Mouse (Mus musculus) lung, postnatal 0 days (tissue): ENCODE measurements around the gene Tmem247.

Source experiments
- CTCF ChIP-seq: IDR thresholded peaks from 2 replicates; pipeline ENCODE4 v1.5.1; 2016; ENCODE audit warnings: antibody characterized with exemption, mild to moderate bottlenecking
- EP300 ChIP-seq: IDR thresholded peaks from 2 replicates; pipeline ENCODE4 v1.6.1; 2016; ENCODE audit warnings: antibody characterized with exemption, mild to moderate bottlenecking, control low read depth

DNA sequence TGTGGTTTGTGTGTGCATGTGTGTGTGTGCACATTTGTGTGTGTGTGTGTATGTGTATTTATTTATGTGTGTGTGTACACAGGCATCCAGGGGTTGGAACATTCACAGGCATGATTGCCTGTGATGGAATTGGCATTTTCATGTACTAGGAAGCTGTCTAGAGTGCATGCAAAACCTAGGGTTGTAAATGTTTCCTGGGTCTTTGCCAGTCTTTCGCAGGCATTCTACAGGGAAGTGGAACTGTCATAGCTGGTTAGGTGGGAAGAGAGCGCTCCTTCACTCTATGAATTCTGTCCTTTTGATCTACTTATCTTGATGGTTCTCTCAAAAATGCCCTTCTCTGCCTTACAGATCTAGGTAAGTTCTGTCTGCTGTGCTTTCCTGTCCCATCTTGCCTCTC is 19.9 kb downstream of the Tmem247 start:
- TF ChIP-seq CTCF = no peak
- TF ChIP-seq EP300 = no peak
